Mouse (Mus musculus): ENCODE data around the gene Srsf3. TPM values are rescaled to one million over a fixed set of nuclear protein-coding genes. Genes with fewer than 3 reads are reported as not detected.

Srsf3 gene
- total RNA-seq, 2 experiments from 2014 or later, result 74.9 to 89.9 TPM

- DNase-seq, result peak in 1 of 2 experiments; percentile 57
Observed at GRCm38 (mm10) chr17:29044925-29045319, 12.5 kb downstream of the Srsf3 start.

GRCm38 (mm10) chr17:29045741-29046530 lies 13.5 kb downstream of the Srsf3 start:
- peak; percentile 53 to 58 for DNase-seq

GRCm38 (mm10) chr17:29046863-29047262 lies 14.4 kb downstream of the Srsf3 start:
- DNase-seq, result no peak

- DNase-seq, result peak in 1 of 2 experiments; percentile 6
Observed at GRCm38 (mm10) chr17:29047697-29048514, 15.5 kb downstream of the Srsf3 start.

- DNase-seq, result peak; percentile 85 to 95
Observed at GRCm38 (mm10) chr17:29048748-29049507, 16.5 kb downstream of the Srsf3 start.

- no peak for DNase-seq
Observed at GRCm38 (mm10) chr17:29049508-29049889, 17.1 kb downstream of the Srsf3 start.

- DNase-seq, result no peak
Observed at GRCm38 (mm10) chr17:29049923-29050322, 17.5 kb downstream of the Srsf3 start.

- DNase-seq, result no peak
Observed at GRCm38 (mm10) chr17:29050791-29051190, 18.4 kb downstream of the Srsf3 start.

- DNase-seq, result no peak
Observed at GRCm38 (mm10) chr17:29053067-29053466, 20.6 kb downstream of the Srsf3 start.

- DNase-seq, result peak; percentile 79 to 91
Observed at GRCm38 (mm10) chr17:29053841-29054240, 21.4 kb downstream of the Srsf3 start.

GRCm38 (mm10) chr17:29054429-29054828 lies 22.0 kb downstream of the Srsf3 start:
- DNase-seq, result no peak

- DNase-seq, result no peak
Observed at GRCm38 (mm10) chr17:29055586-29055985, 23.2 kb downstream of the Srsf3 start.

GRCm38 (mm10) chr17:29056207-29056606 lies 23.8 kb downstream of the Srsf3 start:
- DNase-seq, result no peak

GRCm38 (mm10) chr17:29056699-29057151 lies 24.3 kb downstream of the Srsf3 start:
- DNase-seq, result no peak

GRCm38 (mm10) chr17:29057361-29057890 lies 25.0 kb downstream of the Srsf3 start:
- DNase-seq, result no peak

GRCm38 (mm10) chr17:29057961-29058360 lies 25.5 kb downstream of the Srsf3 start:
- peak; percentile 51 to 64 for DNase-seq

- no peak for DNase-seq
Observed at GRCm38 (mm10) chr17:29058487-29058886, 26.1 kb downstream of the Srsf3 start.

- no peak for DNase-seq
Observed at GRCm38 (mm10) chr17:29059581-29059980, 27.2 kb downstream of the Srsf3 start.

GRCm38 (mm10) chr17:29060946-29061345 lies 28.5 kb downstream of the Srsf3 start:
- no peak for DNase-seq

- peak; percentile 65 to 68 for DNase-seq
Observed at GRCm38 (mm10) chr17:29062119-29063035, 29.9 kb downstream of the Srsf3 start.
